Mouse (Mus musculus) lung, postnatal 25 days (tissue): ENCODE data around the gene Sp2.

Source experiments
- DNase-seq: peaks from one replicate; pipeline ENCODE4 v3.0.0; 2022; ENCODE audit warnings: low spot score

The Sp2 gene

DNA sequence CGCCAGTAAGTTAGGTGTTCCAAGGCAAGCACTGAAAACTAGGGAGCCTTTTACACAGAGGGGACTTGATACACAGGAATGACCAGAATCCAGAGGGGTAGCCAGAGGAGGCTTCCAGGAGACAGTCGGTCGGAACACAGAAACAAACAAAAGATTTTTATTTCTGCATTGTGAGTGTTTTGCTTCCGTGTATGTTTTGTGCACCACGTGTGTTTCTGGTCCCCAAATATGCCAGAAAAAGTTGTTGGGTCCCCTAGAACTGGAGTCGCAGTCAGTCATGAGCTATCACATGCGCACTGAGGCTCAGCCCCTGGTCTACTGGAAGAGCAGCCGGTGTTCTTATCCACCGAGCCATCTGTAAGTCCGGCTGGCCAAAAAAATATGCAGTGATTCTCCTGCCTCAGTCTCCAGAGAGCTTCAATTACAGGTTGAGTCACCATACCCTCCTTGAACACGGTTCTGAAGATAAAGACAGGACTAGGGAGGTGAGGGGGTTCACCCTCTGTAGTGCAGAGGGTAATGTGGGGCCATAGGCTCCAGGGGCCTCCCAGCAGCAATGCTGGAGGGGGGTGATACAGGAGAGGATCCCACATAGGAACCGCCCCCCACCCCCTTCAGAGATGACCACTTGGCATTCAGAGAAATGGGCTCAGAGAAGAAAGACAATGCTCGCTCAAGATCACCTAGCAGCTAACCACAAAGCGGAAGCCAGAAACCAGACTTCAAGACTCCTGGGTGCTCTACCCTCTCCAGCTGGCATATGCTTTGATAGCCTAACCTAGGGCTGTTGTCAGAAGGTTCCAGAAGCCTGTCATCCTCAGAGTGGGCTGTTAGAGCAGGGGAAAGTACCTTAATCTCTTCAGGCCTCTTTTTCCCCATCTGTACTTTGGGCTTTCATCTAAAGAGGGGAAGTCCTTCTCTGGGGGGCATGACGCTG, 13.3 kb upstream of the Sp2 start:
- no peak for DNase-seq

DNA sequence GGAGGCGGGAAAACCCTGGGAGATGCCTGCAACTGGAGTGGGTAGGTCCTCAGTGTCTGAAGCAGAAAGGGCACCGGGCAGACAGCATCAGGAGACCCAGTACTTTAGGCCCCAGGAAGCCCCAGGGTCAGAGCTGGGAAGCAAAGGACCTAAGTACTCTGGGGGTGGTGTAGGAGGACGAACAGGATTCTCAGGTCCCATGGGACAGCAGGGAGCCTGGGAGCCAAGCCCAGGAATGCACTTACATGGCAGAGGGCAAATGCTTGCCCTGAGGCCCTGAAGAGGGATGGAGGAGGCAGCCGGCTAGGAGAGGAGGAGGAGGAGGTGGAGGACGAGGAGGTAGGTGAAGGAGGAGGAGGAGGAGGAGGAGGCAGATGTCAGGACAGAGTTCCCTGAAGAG, 12.3 kb upstream of the Sp2 start:
- DNase-seq: no peak

DNA sequence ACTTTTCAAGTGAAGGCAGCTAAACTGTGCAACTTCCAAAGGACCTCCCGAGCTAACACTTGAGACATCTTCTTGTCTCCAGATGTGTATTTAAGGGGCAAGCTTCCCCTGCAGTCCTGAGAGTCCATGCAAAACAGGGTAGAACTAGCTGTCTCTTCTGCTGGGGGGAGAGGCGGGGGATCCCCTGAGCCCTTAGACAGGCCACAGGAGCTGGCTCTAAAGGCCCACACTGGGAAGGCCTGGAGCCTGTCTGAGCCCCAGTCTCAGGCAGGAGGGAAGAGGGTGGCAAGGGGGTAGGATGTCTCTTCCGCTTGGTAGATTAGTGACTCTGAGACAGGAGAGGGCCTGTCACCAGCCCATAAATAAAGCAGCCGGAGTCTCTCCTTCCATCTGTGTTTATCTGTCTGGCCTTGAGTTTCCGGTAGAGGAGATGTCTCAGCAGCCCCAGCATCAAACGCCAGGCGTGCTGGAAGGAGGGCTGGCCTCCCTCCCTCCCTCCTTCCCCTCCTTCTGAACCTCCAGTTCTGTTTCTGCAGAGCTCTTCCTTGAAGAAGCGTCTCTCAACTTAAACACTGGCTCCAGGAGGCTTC, 10.1 kb upstream of the Sp2 start:
- DNase-seq: no peak

DNA sequence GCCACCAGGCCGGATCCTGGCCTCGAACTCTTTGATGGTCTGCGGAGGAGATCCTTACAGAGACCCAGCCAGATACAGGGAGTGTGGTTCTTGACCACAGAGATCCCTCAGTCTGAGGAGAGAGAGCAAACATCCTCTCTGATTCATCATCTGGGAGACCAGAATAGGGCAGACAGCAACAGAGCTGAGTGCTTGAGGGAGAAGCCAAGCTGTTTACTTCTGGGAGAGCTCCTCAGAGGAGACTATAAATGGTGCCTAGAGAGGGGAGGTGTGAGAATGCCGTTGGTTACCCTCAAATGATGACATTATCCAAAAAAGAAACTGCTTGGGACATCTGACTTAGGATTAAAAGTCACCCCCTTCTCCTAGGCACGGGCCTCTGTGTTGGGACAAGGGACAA, 8.7 kb upstream of the Sp2 start:
- no peak for DNase-seq

DNA sequence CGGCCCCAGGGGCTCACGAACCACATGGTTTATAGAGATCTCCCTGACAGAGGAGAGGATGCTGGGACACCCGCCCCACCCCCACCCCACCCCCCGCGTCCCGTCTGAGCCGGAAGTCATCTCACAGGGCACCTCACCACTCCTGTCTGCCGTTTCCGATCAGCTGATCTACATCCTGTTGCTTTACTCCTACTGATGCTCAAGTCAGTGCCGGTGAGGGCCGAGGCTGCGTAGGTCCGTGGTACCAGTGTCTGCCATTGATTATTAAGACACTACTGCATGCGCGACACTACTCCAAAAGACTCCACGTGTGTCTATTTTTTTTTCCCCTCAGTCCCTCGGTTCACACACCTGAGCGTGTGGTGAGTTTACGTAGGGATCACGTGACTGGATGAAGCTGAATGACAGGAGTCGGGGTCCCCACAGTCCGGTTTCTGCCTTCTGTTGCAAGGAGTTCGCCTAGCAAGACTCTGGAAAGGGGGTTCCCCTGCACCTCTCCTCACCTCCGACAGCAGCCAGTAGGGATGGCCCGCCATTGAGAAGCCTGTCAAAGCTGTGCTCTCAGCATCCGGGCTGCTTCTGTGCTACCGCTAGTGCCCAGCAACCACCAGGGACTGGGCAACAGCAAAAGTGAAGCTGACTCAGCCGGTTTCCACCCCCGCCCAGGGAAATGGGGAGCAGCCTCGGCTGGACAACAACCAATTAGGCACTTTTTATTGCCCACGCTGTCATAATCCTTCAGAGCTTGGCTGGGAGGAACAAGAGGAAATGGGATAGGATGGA, 5.3 kb upstream of the Sp2 start:
- DNase-seq: no peak

DNA sequence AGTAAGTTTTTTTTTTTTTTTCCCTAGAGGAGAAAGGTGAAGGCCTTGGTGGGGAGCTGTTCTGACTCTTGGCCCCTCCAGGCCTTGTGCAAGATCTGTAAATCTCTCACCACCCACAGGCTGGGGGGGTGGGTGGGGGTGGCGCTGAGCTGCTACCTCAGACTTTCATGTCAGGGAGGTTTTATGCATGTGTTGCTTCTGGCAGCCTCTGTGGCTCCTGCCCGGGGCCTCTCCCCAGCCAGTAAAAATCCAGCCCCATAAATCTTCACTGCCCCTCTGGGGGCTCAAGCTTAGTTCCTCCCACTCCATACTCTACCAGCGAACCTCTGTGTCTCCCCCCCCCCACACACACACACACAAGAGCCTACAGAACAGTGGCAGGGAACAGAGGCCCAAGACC, 3.7 kb upstream of the Sp2 start:
- DNase-seq: no peak

DNA sequence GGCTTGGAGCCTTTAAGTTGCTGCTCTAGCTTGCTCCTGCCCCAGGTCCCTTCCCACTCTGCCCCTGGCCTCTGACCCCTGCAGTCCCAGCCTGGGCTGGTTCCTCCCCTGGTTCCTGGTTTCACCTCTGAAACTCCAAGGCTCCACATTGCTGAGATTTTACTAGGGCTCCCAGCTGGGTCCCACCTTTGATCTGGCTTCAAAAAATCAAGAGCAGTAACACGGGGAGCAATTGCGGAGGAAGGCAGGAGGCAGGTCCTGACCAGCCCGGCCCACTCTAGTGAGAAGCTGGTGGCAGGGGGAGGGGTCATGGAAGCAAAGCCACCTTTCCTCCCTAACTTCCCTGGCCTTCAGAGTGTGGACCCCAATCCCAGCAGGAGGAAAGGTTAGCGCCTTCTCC, 2.1 kb upstream of the Sp2 start:
- DNase-seq: no peak

DNA sequence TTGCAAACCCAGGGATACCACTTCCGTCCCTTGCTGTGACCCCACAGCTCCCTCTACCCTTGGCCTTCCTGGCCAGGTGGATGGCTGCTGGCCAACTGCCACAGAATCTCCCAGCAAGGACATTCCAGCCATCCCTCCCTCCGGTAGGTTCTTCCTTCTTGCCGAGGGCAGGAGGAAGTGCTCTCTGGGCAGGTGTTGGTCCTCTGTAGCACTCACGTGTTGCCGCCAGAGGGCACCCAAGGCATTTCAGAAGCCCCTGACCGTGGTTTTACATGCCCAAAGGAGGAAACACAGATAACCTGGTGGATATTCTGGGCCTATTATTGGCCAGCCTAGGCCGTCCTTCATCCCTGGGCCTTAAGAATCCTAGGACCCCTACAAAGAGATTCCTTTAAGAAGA, 404 bp downstream of the Sp2 start:
- DNase-seq: peak; percentile 86

DNA sequence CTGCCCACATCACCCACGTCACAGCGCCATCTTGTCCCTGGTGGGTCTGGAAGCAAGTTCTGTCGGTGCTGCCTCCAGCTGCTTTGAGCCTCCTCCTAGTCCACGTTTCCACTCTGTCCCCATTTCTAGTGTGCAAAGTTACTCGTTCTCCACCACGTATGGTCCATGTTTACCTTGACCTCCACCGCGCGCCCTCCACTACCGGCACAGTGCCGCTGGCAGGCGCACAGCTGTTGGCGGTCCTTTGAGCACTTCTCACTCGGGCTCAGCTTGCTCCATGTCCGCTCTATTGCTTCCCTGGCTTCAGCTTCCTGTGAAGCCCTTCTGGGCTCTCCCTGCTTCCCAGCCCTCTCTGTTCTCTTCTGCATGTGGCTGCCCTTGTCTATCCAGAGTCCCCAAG, 1.3 kb downstream of the Sp2 start:
- DNase-seq: no peak

DNA sequence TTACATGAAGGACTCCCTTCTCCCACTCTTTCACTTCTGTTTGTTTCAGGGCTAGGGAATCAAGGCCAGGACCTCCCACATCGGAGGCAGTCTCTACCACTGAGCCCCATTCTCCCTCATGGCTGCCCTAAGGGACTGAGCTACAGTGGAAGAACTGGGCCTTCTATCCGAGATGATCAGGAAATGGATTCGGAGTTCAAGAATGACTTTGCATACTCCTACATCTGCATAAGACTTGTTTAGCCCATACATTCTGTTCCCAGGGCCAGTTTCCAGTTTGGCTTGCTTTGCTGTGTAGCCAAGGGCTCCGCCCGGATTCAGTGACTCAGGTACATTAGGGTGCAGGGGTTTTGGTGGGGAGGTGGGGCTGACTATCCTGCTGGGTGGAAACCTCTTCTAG, 2.7 kb downstream of the Sp2 start:
- no peak for DNase-seq

DNA sequence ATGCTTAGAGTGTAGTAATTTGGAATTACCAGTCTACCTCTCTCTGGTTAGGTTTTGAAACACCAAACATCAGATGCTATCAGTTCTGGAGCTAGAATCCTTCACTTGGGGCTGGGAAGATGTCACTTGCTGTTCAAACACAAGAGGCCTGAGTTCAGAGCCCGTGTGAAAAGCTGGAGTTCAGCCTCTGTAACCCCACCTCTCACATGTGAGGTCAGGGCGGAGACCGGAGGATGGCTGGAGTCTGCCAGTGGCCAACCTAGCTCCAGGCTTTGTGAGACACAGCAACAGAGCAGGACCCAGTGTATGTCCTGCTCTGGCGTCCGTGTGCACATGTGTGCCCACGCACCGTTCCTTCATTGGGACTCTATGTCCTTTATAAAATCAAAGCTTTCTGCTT, 3.4 kb downstream of the Sp2 start:
- no peak for DNase-seq

DNA sequence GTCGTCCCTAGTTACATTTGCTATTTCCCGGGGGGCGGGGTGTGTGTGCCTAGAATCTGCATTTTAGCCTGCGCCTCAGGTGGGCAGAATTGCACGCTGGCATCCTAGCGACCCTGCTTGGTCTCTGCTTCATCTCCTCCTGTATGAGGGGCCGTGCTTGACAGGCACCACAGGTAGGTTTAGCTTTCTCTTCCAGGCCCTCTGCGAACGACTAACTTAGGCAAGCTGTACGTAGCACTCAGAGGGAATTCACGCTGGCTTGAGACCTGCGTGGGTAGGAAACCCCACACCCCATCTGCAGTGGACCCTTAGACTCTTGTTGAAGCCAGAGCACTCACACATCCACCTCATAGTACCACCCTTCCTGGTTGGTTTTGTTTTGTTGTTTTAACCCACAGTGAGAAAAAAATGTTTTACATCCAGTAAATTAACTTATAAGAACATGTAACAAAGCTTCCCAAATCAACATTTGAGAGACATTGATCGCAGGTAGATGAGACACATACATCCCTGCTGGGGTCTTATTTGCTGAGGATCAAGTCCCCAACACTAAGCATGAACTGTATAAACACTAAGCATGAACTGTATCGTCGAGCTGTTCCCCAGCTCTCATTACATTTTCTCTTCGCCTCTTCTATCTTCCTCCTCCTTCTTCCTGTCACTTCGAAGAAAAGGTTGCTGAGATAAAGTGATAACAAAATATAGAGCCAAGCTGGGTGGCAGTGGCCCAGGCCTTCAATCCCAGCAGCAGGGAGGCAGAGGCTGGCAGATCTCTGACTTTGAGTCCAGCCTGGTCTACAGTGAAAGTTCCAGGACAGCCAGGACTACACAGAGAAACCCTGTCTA, 4.1 kb downstream of the Sp2 start:
- no peak for DNase-seq

DNA sequence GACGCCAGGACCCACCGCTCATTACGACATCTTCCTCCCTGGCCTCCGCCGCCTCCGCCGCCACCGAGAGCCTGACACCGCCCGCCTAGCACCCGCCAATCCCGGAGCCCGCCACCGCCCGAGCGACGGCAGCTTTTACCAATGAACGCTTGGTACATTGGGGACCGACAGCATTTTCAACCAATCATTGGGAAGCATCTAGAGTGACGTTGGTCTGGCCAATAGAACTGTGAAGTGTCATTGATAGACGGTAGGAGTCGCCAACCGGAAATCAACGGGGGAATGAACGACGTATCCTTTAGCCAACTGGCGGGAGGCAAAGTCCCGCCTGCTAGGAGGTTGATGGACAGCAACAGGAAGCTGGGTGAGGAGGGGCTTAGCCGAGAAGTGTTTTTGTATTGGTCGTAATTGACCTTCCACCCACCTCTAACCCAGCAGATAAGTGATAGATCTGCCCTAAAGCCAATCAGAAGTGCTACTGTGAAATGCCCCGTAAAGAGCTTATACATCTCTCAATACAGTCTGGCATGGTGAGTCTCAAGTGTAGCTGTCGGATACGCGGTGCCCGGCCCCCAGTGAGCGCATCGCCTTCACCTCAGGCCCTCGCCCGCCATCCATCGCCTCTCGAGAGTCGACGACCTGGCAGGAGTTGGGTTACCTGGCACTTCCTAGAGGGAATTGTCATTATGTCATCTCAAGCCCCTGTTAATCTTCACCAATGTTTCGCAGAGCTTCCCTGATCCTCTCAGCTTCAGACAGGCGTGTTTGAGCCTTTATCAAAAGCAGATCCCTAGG, 5.0 kb downstream of the Sp2 start:
- DNase-seq: peak; percentile 100

DNA sequence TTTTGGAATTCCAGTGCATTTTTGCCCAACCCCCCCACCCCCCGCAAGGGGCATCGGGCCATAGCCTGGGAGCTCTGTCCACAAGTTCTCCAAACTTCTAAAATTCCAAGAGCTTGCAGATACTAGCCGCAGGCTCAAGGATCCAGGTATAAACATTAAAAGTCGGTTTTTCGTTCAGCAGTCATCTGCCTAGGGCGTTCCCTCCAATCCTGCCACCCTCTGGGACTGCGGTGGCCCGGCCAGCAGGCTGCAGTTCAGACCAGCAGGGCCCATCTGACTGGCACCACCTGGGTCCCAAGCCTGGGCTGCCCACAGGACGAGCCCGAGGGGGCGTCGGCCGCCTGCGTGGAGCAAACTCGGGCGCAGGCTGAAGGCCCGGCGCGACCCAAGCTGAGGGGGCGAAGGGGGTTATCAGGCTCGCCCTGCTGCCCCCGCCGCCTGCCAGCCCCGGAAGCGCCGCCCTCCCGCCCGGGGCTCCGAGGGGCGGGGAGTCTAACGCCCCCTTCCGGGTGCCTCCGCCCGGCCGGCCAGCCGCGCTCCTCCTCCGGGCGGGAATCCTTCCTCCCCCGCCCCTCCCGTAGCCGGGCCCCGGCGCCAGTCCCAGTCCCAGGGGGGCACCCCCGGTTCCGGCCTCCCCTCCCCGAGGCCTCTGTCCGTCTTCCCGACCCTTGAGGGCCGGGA, 5.7 kb downstream of the Sp2 start:
- peak; percentile 88 for DNase-seq

DNA sequence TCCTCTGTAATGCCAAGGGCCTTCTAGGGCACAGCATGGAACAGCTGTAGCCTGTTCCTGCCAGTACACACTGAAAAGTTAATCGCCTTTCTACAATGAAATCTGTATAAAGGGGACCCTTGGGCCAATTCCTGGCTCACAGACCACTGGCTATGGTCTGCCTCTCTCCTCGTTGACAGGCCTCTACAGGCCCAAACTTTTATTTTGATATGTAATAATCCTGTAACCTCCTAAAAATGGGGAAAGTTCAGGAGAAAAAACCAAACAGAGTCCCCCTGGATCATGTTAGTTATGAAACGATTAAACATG, 6.4 kb downstream of the Sp2 start:
- DNase-seq: no peak

DNA sequence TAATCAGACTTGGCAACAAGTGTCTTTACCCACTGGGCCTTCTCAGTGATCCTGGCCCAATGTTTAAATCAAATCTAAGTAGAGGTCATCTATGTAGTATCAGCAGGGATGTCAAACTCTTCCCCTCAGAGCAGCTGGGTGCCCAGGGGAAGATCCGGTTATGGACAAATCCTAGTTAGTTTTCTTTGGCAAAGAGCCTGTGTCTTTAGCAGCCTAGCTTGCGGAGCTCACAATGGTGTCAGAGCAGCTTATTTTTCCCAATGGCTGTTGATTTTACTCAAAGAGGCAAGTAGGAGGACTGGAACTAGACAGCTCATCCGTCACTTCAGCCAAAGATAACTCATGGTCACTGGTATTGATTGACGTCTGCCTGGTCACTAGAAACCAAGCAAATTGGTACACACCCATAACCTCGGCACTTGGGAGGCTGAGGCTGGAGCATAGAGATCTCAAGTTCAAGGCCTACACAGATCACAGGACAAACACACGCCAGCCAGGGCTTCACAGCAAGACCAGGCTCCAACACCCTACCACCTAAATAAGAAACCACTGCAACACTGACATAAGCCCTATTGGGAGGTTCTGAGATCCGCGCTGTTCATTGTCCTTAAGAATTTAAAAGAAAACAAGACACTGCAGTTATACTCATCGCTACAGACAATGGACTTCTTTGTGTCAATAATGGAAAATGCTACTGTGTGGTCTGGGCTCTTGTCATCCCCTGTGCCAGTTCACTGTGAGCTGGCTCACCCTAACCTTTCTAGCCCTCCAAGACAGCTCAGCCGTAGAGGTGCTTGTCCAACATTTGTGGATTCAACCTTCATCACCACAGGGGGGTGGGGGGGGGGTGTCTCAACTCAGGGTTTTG, 7.0 kb downstream of the Sp2 start:
- DNase-seq: no peak

DNA sequence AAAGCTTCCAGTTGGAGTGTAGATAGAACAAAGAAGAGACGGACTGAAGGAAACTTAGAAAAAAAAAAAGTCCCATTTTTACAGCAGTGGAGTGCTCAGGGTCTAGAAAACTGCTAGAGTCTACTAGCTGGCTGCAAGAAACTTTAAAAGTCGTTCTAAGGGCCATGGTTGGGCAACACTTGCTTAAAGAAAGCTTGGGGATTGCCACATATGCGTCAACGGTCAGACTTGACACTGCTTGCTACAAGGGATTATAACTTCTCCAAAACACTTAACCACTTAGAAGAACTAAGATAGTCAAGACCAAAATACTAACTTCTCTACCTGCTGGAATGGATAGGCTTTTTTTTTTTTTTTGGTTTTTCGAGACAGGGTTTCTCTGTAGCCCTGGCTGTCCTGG, 7.9 kb downstream of the Sp2 start:
- DNase-seq: peak; percentile 74

DNA sequence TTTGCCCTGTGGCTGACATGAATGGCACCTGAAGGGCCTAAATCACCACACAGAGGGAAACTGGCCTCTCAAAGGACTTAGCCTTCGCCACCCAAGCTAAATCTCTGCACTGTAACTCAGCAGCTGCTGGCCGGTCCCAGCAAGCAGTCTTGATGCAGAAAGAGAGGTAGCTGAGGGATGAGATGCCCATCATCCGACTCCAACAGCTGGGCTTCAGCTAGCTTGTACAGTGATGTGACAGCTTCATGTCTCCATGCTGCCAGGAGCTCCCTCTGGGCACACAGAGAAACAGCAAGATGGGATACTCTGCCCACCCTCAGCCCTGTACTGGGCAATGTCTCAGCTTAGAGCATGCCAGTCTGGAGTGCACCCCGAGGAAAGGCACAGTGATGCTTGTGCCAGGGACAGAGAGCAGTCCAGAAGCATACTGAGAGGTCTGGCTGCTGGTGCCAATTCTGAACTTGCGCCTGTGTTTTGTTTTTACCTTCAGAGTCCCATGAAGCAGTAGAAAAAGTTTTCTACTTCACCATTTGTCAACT, 9.3 kb downstream of the Sp2 start:
- no peak for DNase-seq

DNA sequence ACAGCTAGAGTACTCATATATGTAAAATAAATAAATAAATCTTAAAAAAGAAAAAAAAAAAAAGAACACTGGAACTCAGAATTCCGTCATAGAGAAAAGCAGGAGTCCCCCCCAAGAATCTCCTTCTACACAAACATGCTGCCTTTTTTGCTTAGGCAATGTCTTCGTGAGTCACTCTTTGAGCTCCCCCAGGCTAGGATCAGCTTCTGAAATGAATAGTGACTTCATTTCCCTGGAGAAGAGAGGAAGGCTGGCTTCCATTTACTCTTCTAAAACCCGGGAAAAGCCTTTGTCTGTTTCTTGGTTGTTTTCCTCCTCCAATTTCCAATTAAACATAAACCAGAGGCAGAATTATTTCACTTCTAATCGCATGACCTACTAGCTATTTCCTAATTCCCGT, 9.9 kb downstream of the Sp2 start:
- no peak for DNase-seq

DNA sequence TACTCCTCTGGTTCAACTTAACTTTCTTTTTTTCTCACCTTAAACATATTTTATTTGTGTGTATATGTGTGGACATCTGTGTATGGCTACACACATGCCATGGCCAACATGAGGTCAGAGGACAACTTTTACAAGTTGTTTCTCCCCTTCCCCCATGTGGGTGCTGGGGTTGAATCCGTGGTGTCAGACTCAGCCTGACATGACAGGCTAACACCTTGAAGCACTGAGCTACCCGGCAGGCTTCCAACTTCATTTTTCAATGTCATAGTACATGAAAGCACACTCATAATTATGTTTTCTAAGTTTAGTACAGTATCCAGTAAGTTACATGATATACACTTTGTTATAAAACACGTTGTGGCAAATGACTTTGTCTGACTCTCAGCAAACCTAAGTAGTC, 12.4 kb downstream of the Sp2 start:
- DNase-seq: no peak
